Mouse (Mus musculus) urinary bladder, postnatal 25 days (tissue): ENCODE measurements around the gene Ptpra.
"Not testable (repeated sequence)": the region's sequence is repeated elsewhere in the genome, so short reads cannot be mapped to it uniquely, and the experiment has no call there.

ENCODE experiments used
- DNase-seq: peaks from one replicate; pipeline ENCODE4 v3.0.0; 2022; ENCODE audit warnings: low spot score

Gene Ptpra

GRCm38 (mm10) chr2:130488600-130488999 is 38.5 kb downstream of the Ptpra start:
- no peak for DNase-seq

GRCm38 (mm10) chr2:130491162-130491561 is 41.1 kb downstream of the Ptpra start:
- DNase-seq = no peak

- peak; percentile 11 for DNase-seq
Observed at GRCm38 (mm10) chr2:130491587-130491986, 41.5 kb downstream of the Ptpra start.

GRCm38 (mm10) chr2:130495114-130495513 is 45.0 kb downstream of the Ptpra start:
- not testable (repeated sequence) for DNase-seq

- no peak for DNase-seq
Observed at GRCm38 (mm10) chr2:130496037-130496436, 46.0 kb downstream of the Ptpra start.

GRCm38 (mm10) chr2:130496931-130497330 is 46.9 kb downstream of the Ptpra start:
- DNase-seq = no peak

- no peak for DNase-seq
Observed at GRCm38 (mm10) chr2:130499546-130499945, 49.5 kb downstream of the Ptpra start.

GRCm38 (mm10) chr2:130501556-130501955 is 51.5 kb downstream of the Ptpra start:
- no peak for DNase-seq

- not testable (repeated sequence) for DNase-seq
Observed at GRCm38 (mm10) chr2:130511616-130512015, 61.5 kb downstream of the Ptpra start.

GRCm38 (mm10) chr2:130513907-130514306 is 63.8 kb downstream of the Ptpra start:
- no peak for DNase-seq

GRCm38 (mm10) chr2:130515791-130516190 is 65.7 kb downstream of the Ptpra start:
- DNase-seq = no peak

GRCm38 (mm10) chr2:130521927-130522326 is 71.8 kb downstream of the Ptpra start:
- no peak for DNase-seq

GRCm38 (mm10) chr2:130525480-130525879 is 75.4 kb downstream of the Ptpra start:
- not testable (repeated sequence) for DNase-seq

- DNase-seq = no peak
Observed at GRCm38 (mm10) chr2:130528457-130528856, 78.4 kb downstream of the Ptpra start.

GRCm38 (mm10) chr2:130529290-130529689 is 79.2 kb downstream of the Ptpra start:
- no peak for DNase-seq

- no peak for DNase-seq
Observed at GRCm38 (mm10) chr2:130529925-130530324, 79.8 kb downstream of the Ptpra start.

GRCm38 (mm10) chr2:130532201-130532600 is 82.1 kb downstream of the Ptpra start:
- no peak for DNase-seq

GRCm38 (mm10) chr2:130535017-130535416 is 84.9 kb downstream of the Ptpra start:
- no peak for DNase-seq

- no peak for DNase-seq
Observed at GRCm38 (mm10) chr2:130536890-130537289, 86.8 kb downstream of the Ptpra start.

GRCm38 (mm10) chr2:130538876-130539546 is 88.9 kb downstream of the Ptpra start:
- no peak for DNase-seq

- no peak for DNase-seq
Observed at GRCm38 (mm10) chr2:130540266-130540665, 90.2 kb downstream of the Ptpra start.

GRCm38 (mm10) chr2:130546957-130547356 is 96.9 kb downstream of the Ptpra start:
- no peak for DNase-seq

GRCm38 (mm10) chr2:130554841-130555240 is 104.8 kb downstream of the Ptpra start:
- DNase-seq = no peak

GRCm38 (mm10) chr2:130556292-130556691 is 106.2 kb downstream of the Ptpra start:
- DNase-seq = no peak
